Mouse (Mus musculus) liver, adult 2 months (tissue): Measurements from ENCODE around the gene Tfap4.

ENCODE experiments used
- CTCF ChIP-seq: fragments of 200-500 bp; IDR thresholded peaks from 2 replicates; pipeline ENCODE4 v1.5.1; 2011; ENCODE audit warnings: low read depth, low read length, control low read depth
- POLR2A ChIP-seq: fragments of 200-500 bp; IDR thresholded peaks from 2 replicates; pipeline ENCODE4 v1.6.1; 2011; ENCODE audit warnings: low read length, control low read depth; ENCODE audit not compliant: insufficient read depth; ENCODE audit errors: extremely low read depth

DNA sequence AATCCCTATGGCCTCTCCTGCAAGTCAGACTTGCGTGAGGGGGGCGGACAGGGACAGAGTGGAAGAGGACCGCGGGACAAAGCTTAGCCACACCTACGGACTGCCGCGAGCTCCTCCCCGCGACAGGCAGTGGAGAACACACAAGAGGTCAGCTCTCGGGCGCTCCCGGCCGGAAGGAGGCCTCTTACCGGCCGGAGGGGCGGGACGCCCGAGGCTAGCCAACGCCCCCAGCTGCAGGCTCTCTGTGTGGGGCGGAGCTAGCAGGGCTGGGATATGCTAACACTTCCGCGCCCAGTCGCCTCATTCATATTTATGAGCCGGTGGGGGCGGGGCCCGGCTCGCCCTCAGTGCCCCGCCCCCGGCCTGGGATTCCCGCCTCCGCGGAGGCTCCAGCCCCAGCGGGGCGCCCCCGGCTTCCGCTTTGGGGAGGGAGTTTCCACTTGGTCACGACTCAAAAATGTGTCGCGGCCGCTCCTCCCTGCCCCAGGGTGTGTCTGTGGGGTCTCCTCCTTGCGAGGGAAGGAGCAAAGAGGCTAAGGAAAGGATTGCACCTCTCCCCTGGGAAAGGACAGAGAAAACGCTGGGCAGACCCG lies 27.0 kb upstream of the Tfap4 start:
- TF ChIP-seq CTCF = no peak
- 0 out of 2 replicates have a peak, but pooled peaks have one; percentile 18 for TF ChIP-seq POLR2A
